Mouse (Mus musculus): Measurements from ENCODE around the gene Vmn1r40.

Vmn1r40 gene

GRCm38 (mm10) chr6:89707240-89707639 lies at the start of gene Vmn1r40:
TSS of gene Vmn1r40 (plus strand) at chr6:89707540.
- DNase-seq (ENCODE audit: low read depth, low spot score) = no peak

DNA sequence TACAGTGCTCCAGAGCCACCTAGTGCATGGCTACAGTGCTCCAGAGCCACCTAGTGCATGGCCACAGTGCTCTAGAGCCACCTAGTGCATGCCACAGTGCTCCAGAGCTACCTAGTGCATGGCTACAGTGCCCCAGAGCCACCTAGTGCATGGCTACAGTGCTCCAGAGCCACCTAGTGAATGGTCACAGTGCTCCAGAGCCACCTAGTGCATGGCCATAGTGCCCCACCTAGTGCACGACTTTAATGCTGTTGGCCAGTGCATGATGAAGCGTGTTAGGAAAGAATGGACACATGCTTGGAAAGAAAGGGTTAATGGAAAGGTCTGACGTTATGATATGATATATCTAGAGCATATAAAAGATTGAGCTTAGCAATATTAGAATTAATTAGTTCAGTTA lies 49.0 kb upstream of the Vmn1r40 start:
- DNase-seq (ENCODE audit: low read depth, low spot score) = no peak

DNA sequence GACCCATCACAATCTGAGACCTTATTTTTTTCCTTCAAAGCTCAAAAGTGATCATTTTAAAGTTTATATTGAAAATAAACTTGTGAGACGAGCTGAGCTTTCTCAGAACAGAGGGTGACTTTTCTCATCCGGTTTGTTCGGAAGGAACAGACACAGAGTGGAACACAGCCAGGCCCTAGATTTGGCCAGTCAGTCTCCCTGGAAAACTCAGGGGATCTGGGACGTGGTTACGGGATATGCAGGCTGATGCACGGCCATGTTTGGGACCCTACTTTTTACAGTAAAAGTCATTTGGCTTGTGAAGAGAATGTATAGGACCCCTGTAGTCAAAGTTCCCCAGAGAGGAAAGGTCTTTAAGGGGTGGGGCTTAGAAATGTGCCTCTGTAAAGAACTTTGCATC lies 48.4 kb upstream of the Vmn1r40 start:
- no peak for DNase-seq (ENCODE audit: low read depth, low spot score)

- DNase-seq (ENCODE audit: low read depth, low spot score) = no peak
Observed at GRCm38 (mm10) chr6:89659692-89660423, 47.5 kb upstream of the Vmn1r40 start.

DNA sequence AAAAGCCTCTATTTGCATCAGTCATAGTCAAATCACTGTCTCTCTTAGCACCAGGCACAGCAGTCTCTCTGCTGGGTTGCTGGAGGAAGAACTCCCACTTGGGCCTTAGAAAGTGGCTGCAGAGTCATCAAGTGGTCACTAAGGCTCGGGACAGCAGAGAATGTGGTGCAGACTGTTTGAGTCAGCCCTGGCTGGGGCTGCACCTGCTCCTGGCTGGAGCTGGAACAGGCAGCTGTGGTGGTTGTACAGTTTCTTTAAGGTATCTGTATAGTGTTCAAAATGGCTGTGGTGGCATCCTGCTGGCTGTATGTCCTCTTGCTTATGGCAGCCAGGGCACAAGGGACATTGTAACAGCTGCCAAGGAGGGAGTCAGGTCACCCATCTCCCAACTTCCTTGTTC lies 46.9 kb upstream of the Vmn1r40 start:
- no peak for DNase-seq (ENCODE audit: low read depth, low spot score)

GRCm38 (mm10) chr6:89662521-89662920 lies 44.8 kb upstream of the Vmn1r40 start:
- no peak for DNase-seq (ENCODE audit: low read depth, low spot score)

DNA sequence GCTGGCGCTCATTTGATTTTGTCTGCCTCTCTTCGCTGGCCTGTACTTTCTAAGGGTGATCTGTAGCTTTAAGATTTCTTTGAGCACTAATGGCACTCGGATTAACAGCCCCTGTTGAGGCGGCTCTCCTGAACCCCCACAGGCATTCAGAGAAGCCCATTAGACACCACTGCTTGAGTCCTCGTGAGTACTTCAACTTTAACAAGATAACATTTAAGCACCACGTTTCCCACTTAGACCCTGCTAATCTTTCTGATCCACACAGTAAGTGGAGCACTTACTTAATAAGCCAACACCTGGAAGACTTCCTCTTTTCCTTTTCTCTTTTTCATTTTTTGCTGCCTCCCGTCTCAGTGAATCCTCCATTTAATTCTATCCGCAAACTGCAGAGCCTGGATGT lies 42.2 kb upstream of the Vmn1r40 start:
- no peak for DNase-seq (ENCODE audit: low read depth, low spot score)

DNA sequence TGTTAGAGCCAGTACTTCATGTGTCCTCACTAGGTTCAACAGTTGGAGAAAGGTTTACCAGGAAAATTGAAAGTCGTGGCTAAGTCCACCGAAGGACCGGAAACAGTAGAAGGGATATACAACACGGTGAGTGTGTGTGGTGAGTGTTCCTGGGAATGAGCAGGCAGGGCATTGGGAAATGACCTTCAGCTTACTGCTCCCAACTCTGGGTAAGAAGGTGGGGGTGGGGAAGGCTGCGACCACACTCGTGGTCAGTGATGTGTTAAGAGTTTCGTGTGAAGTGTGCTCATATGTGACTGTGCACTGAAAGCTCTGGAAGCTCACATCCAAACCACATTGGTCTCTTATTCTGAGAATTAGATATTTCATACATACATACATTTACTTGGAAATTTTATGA lies 41.7 kb upstream of the Vmn1r40 start:
- no peak for DNase-seq (ENCODE audit: low read depth, low spot score)

- no peak for DNase-seq (ENCODE audit: low read depth, low spot score)
Observed at GRCm38 (mm10) chr6:89666976-89667375, 40.4 kb upstream of the Vmn1r40 start.

- DNase-seq (ENCODE audit: low read depth, low spot score) = no peak
Observed at GRCm38 (mm10) chr6:89669556-89669955, 37.8 kb upstream of the Vmn1r40 start.

DNA sequence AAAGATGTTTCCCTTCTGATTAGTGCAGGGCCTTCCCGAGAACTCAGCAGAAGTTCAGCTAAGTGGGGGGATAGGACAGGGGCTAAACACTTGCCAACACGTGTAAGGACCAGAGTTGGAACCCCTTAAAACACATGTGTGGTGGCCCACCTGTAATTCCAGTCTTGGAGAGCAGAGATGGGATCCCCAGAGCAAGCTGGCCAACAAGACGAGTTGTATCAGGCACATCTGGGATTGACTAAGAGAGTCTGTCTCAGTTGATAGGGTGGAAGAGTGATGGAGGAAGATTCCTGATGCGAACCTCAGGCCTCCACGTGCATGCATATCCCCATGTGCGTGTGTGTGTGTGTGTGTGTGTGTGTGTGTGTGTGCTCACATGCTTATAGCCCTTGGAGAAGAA lies 35.9 kb upstream of the Vmn1r40 start:
- no peak for DNase-seq (ENCODE audit: low read depth, low spot score)

DNA sequence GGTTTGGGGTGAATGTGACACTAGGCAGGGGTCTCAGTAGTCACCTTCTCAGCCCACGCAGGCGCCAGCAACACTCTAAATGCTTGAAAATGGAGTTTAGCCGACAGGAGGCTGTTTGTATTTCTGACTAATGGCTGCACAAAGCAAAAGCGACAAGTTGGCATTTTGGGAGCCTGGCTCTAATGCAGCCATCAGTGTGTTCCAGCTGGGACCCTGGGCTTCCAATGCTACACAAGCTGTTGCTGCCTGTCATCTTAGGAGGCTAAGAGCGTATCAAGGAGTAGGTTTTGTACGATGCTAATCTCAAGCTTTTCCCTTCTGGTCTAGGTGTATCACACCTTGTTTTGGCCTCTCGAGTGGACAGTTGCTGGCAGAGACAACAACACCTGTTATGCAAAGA lies 34.7 kb upstream of the Vmn1r40 start:
- DNase-seq (ENCODE audit: low read depth, low spot score) = no peak

DNA sequence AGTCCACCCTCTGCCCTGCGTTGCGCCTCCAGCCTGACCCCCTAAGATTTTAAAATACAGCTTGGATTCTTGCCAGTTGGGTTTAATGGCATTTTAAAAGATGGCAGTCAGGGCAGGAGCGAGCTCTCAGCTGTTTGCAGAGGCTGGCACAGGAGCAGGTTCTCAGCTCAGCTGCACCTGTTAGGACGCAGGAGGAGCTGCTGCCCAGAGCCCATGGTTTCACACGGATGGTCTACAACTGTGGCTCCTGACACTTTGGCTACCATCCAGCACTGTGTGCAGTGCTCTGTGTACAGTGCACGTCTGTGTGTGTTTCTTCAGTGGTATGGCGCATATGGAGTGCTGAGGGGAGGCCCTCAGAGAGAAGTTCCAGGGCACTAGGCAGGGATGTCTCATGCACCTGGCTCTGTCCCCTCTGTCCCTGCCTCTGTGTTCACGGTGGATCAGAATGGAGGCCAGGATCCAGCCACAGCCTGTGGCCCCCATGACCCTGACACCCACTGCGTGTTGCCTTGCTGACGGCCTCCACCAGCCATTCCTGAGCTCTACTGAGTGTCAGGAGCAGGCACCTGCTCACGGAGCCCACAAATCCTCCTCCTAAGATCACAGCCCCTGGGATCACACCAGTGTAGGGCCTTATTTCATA lies 34.1 kb upstream of the Vmn1r40 start:
- DNase-seq (ENCODE audit: low read depth, low spot score) = no peak

DNA sequence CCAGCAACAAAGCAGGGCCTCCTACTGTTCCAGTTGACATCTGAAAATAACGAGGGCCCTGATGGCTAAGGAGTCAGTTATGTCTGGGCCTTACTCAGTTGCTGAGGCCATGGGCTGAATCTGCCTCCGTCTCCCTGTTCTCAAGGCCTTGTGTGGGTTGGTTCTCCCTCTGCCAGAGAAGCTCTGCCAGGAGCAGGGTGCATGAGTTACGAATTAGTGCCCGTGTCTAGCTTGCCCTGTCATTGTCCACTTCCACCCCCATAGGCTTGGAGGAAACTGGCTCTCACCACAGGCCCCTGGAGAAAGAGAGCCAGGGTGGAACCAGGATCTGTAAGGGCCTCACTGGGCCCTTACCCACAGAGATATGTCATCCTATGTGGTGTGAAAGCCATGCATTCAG lies 28.8 kb upstream of the Vmn1r40 start:
- DNase-seq (ENCODE audit: low read depth, low spot score) = no peak

DNA sequence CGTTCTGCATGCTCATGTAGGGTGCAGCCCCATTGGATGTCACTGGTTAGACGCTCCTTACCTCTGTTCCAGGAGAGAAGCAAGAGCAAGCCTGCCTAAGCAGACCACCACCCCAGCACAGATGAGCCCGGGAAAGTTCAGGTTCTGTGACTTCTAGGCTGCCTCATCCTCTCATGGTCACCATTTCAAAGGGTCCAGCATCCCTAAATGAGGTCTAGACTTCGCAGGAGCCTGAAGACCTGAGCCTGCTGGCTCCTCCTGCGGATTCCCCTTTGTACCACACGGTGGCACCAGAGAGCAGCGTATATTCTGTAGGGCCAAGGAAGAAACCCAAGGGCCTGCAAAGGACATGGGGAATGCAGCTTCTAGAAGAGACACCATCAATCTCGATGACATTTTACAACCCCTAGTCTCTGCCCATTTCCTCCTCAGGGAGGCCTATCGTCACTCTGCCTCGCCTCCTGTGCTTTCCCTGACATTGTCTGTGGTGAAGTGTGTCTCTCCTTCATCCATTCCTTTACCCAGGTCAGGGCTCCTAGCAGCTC lies 28.0 kb upstream of the Vmn1r40 start:
- DNase-seq (ENCODE audit: low read depth, low spot score) = peak; percentile 29

GRCm38 (mm10) chr6:89680155-89680554 lies 27.2 kb upstream of the Vmn1r40 start:
- DNase-seq (ENCODE audit: low read depth, low spot score) = peak; percentile 42

GRCm38 (mm10) chr6:89684231-89684630 lies 23.1 kb upstream of the Vmn1r40 start:
- DNase-seq (ENCODE audit: low read depth, low spot score) = no peak

DNA sequence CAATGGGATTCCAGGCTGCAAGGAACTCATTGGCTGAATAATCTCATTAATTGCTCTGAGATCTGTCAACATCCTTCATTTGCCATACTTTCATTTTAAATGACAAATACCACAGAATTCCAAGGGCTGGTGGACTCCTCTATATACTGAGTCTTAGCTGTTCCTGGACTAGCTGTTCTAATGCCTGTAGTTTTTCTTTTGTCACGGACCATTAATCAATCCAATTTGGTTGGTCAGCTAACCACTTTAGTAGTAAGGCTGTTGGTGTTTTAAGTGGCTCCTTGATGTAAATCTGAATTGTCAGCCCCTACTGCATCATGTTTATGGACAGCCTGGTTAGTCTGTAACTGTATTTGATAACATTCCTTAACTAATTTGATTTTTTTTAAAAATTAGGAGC lies 20.2 kb upstream of the Vmn1r40 start:
- DNase-seq (ENCODE audit: low read depth, low spot score) = no peak

- DNase-seq (ENCODE audit: low read depth, low spot score) = no peak
Observed at GRCm38 (mm10) chr6:89706624-89707023, 716 bp upstream of the Vmn1r40 start.

GRCm38 (mm10) chr6:89718051-89718450 lies 10.7 kb downstream of the Vmn1r40 start:
- DNase-seq (ENCODE audit: low read depth, low spot score) = no peak

DNA sequence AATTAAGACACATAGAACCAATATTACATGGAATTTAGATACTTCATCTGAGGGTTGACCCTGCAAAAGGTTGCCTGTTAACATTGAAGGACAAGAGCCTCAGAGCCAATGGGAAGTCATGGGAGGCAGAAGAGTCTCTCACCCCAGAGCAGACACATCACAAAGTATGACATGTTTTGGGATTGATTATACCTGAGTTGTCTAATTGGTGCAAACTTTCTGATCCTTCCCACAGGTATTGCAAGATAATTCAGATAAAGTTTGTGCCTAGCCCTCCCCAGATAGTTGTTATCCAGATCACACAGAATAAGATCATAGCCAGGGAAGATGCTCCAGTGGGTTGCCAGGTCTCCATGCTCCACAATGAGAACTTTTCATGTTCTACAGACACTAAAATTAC lies 33.1 kb downstream of the Vmn1r40 start, which contains the start of gene Vmn1r41:
Vmn1r41 (plus strand) TSS at position 301 of the 400 bp plus-strand sequence.
- DNase-seq (ENCODE audit: low read depth, low spot score) = no peak

DNA sequence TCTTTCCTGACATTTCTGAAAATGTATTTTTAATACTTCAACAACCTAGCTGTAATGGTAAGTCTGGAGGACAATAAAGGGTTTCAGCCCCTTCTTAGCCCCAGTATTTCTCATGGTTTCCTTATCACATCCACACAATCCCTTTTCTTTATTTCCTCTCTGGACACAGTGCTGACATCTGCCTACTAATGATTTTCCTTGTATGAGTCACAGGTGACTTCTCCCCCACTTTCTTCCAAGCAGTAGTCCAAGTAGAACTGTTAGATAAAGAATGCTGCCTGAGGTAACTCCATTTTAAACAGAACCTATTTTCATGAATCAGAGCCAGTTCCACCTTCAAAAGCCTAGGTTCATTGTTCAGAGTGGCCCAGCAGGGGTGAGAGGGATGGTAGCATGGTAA lies 35.5 kb downstream of the Vmn1r40 start:
- DNase-seq (ENCODE audit: low read depth, low spot score) = no peak
